Mouse (Mus musculus) lung, postnatal 10 days (tissue): ENCODE measurements at regions not wholly inside any gene's neighbourhood (a gene's known extent, or its start where the extent isn't known, plus 50 kb on each side); places are given as distances from the start of the nearest gene placed in this dataset.

Experiments used
- DNase-seq: peaks from one replicate; pipeline ENCODE4 v3.0.0; 2021

GRCm38 (mm10) chr1:137926326-137926725, 249.2 kb downstream of the Ptprc start:
- DNase-seq = no peak

- no peak for DNase-seq
Measured at GRCm38 (mm10) chr1:137924156-137924555, 251.4 kb downstream of the Ptprc start.

GRCm38 (mm10) chr1:137923705-137924104, 251.8 kb downstream of the Ptprc start:
- no peak for DNase-seq

- no peak for DNase-seq
Measured at GRCm38 (mm10) chr1:137922769-137923168, 252.7 kb downstream of the Ptprc start.

- DNase-seq = no peak
Measured at GRCm38 (mm10) chr1:137921592-137921991, 253.9 kb downstream of the Ptprc start.

- DNase-seq = no peak
Measured at GRCm38 (mm10) chr1:137919739-137920563, 255.6 kb downstream of the Ptprc start.

GRCm38 (mm10) chr1:137917449-137917848, 258.1 kb downstream of the Ptprc start:
- DNase-seq = no peak

GRCm38 (mm10) chr1:137906883-137907282, 268.6 kb downstream of the Ptprc start:
- no peak for DNase-seq

- no peak for DNase-seq
Measured at GRCm38 (mm10) chr1:137906477-137906876, 269.0 kb downstream of the Ptprc start.

- DNase-seq = no peak
Measured at GRCm38 (mm10) chr1:137905566-137905965, 269.9 kb downstream of the Ptprc start.

- DNase-seq = no peak
Measured at GRCm38 (mm10) chr1:137903351-137903750, 272.2 kb downstream of the Ptprc start.

GRCm38 (mm10) chr1:137902859-137903258, 272.6 kb downstream of the Ptprc start:
- no peak for DNase-seq

GRCm38 (mm10) chr1:137901996-137902395, 273.5 kb downstream of the Ptprc start:
- DNase-seq = no peak

GRCm38 (mm10) chr1:137901211-137901610, 274.3 kb downstream of the Ptprc start:
- no peak for DNase-seq

GRCm38 (mm10) chr1:137900621-137901071, 274.9 kb downstream of the Ptprc start:
- peak; percentile 30 for DNase-seq

- DNase-seq = peak; percentile 63
Measured at GRCm38 (mm10) chr1:137899916-137900601, 275.4 kb downstream of the Ptprc start.

- peak; percentile 27 for DNase-seq
Measured at GRCm38 (mm10) chr1:137899305-137899704, 276.2 kb downstream of the Ptprc start.

GRCm38 (mm10) chr1:137898891-137899290, 276.6 kb downstream of the Ptprc start:
- peak; percentile 19 for DNase-seq

GRCm38 (mm10) chr1:137898397-137898796, 277.1 kb downstream of the Ptprc start:
- peak; percentile 89 for DNase-seq

- DNase-seq = no peak
Measured at GRCm38 (mm10) chr1:137881656-137882055, 293.9 kb downstream of the Ptprc start.

GRCm38 (mm10) chr1:137874361-137874760, 301.1 kb downstream of the Ptprc start:
- DNase-seq = no peak

GRCm38 (mm10) chr1:137873628-137874027, 301.9 kb downstream of the Ptprc start:
- DNase-seq = no peak

GRCm38 (mm10) chr1:137865030-137865429, 310.5 kb downstream of the Ptprc start:
- no peak for DNase-seq

GRCm38 (mm10) chr1:137863506-137863905, 312.0 kb downstream of the Ptprc start:
- DNase-seq = no peak
